Mouse (Mus musculus) olfactory bulb, adult 2 months (tissue): Measurements from ENCODE around the gene Hoxd3.

ENCODE experiments used
- CTCF ChIP-seq: fragments of 200-500 bp; IDR thresholded peaks from 2 replicates; pipeline ENCODE4 v1.5.1; 2012; ENCODE audit warnings: low read depth, mild to moderate bottlenecking, low read length, moderate library complexity; ENCODE audit not compliant: insufficient read depth
- POLR2A ChIP-seq: fragments of 200-500 bp; IDR thresholded peaks from 2 replicates; pipeline ENCODE4 v1.6.1; 2012; ENCODE audit warnings: mild to moderate bottlenecking, low read depth, low read length, moderate library complexity; ENCODE audit not compliant: insufficient read depth

GRCm38 (mm10) chr2:74753175-74753523, 41.4 kb downstream of the Hoxd3 start:
- TF ChIP-seq POLR2A, result no peak
- no peak for TF ChIP-seq CTCF
